Mouse (Mus musculus) embryonic facial prominence, embryonic 12.5 days (tissue): ENCODE measurements around the gene Panx3. TPM values are rescaled to one million over a fixed set of nuclear protein-coding genes. Genes with fewer than 3 reads are reported as not detected.

ENCODE experiments used
- ATAC-seq: fragments of 200-750 bp; cut with Nextera tagmentation; 2 replicates; pipeline ENCODE4 v1.8.0; 2017; ENCODE audit not compliant: insufficient number of reproducible peaks, insufficient read depth, low FRiP score, low TSS enrichment
- H3K27ac ChIP-seq: fragments of 300-500 bp; sonication (generic); 2 replicates; pipeline ENCODE4 v1.5.1; 2016; ENCODE audit warnings: mild to moderate bottlenecking
- H3K27me3 ChIP-seq: fragments of 300-500 bp; sonication (generic); 2 replicates; pipeline ENCODE4 v1.6.1; 2016; ENCODE audit warnings: mild to moderate bottlenecking, moderate library complexity
- H3K36me3 ChIP-seq: fragments of 300-500 bp; sonication (generic); 2 replicates; pipeline ENCODE4 v1.6.1; 2016; ENCODE audit warnings: mild to moderate bottlenecking
- H3K4me1 ChIP-seq: fragments of 300-500 bp; sonication (generic); 2 replicates; pipeline ENCODE4 v1.6.1; 2016
- H3K4me2 ChIP-seq: fragments of 300-500 bp; sonication (generic); replicated peaks from 2 replicates; pipeline ENCODE4 v1.6.1; 2016; ENCODE audit warnings: mild to moderate bottlenecking, moderate library complexity
- H3K4me3 ChIP-seq: fragments of 300-500 bp; sonication (generic); 2 replicates; pipeline ENCODE4 v1.5.1; 2016; ENCODE audit warnings: mild to moderate bottlenecking
- H3K9ac ChIP-seq: fragments of 300-500 bp; sonication (generic); 2 replicates; pipeline ENCODE4 v1.6.1; 2016; ENCODE audit warnings: mild to moderate bottlenecking, moderate library complexity
- H3K9me3 ChIP-seq: fragments of 300-500 bp; sonication (generic); 2 replicates; pipeline ENCODE4 v1.6.1; 2016; ENCODE audit warnings: mild to moderate bottlenecking, moderate library complexity
- WGBS: fragments of 180-500 bp; shearing (Covaris S2); methylation state at CpG from one replicate; pipeline ENCODE4 v1.1.7; 2016; 5-methylcytosine and 5-hydroxymethylcytosine counted together
- polyA plus RNA-seq: library from polyadenylated mRNA; unstranded; fragments of >200 nt; fragmentation: Nextera tagmentation; extraction: Ambion mirVana; gene quantifications from 2 replicates; pipeline ENCODE4 v1.2.1, GENCODE M21; 2016

Panx3 gene
- polyA plus RNA-seq, 1 experiment from 2014 or later: 2.6 TPM

GRCm38 (mm10) chr9:37613182-37613910, 55.7 kb downstream of the Panx3 start, which contains the start of gene Spa17:
TSS of gene Spa17 (minus strand) at chr9:37613722.
- Histone ChIP-seq H3K4me3 (peak within 1 kb of the TSS; percentile 65), H3K4me1 (no peaks in the 10 kb centered on the region), H3K4me2 (peak within 1 kb of the TSS; percentile 71), H3K9me3 (no peaks in the 10 kb centered on the region), H3K9ac (peak within 1 kb of the TSS; percentile 78), H3K27ac (peak within 1 kb of the TSS; percentile 50; the same call in 1 of the 2 replicates), H3K36me3 (no peaks in the 10 kb centered on the region), H3K27me3 (no peaks in the 10 kb centered on the region)
- ATAC-seq: peak; percentile 91
- under 1% methylated on average over 45 of the region's 45 CpGs for WGBS

Other genes with a start within 250 kb of the Panx3 start
- gene Robo3, start 236.0 kb downstream of the Panx3 start, polyA plus RNA-seq: 2.7 TPM in 2 replicates
- 43.1 and 44.7 TPM in 2 replicates for gene Msantd2, start 179.9 kb downstream of the Panx3 start, polyA plus RNA-seq
- 34.0 and 38.3 TPM in 2 replicates for gene Esam, start 141.2 kb downstream of the Panx3 start, polyA plus RNA-seq
- gene Vsig2, start 130.0 kb downstream of the Panx3 start, polyA plus RNA-seq: 1.0 and 1.1 TPM in 2 replicates
- 6.7 and 6.9 TPM in 2 replicates for gene Nrgn, start 116.3 kb downstream of the Panx3 start, polyA plus RNA-seq
- gene Siae, start 113.5 kb downstream of the Panx3 start, polyA plus RNA-seq: 7.3 and 7.8 TPM in 2 replicates
- gene Spa17, start 55.5 kb downstream of the Panx3 start, polyA plus RNA-seq: 8.3 and 10.0 TPM in 2 replicates
- gene Tbrg1, start 11.9 kb downstream of the Panx3 start, polyA plus RNA-seq: 154 and 157 TPM in 2 replicates
- gene Olfr160, start 47.0 kb upstream of the Panx3 start, polyA plus RNA-seq: not detected in 2 replicates
- gene Olfr874, start 75.9 kb upstream of the Panx3 start, polyA plus RNA-seq: not detected in 2 replicates
- not detected in 2 replicates for gene Olfr875, start 102.6 kb upstream of the Panx3 start, polyA plus RNA-seq
- gene Olfr876, start 133.8 kb upstream of the Panx3 start, polyA plus RNA-seq: not detected in 2 replicates
- not detected in 2 replicates for gene Olfr877, start 185.0 kb upstream of the Panx3 start, polyA plus RNA-seq
- gene Olfr145, start 227.5 kb upstream of the Panx3 start, polyA plus RNA-seq: not detected in 2 replicates
- not detected in 2 replicates for gene Olfr878, start 248.6 kb upstream of the Panx3 start, polyA plus RNA-seq